Mouse (Mus musculus) frontal cortex, postnatal 10 days (tissue): Measurements from ENCODE around the gene Zswim9.
"Not testable (repeated sequence)": the region's sequence is repeated elsewhere in the genome, so short reads cannot be mapped to it uniquely, and the experiment has no call there.

Experiments used
- DNase-seq, 2 experiments: peaks; one replicate each; pipeline ENCODE4 v3.0.0; 2022; ENCODE audit warnings: low spot score in 2 of 2, mixed read lengths in 1 of 2

The Zswim9 gene

GRCm38 (mm10) chr7:13278308-13278891, at the start of gene Zswim9:
TSS of gene Zswim9 (minus strand) at chr7:13278721.
- DNase-seq, result peak; percentile 88 to 93

DNA sequence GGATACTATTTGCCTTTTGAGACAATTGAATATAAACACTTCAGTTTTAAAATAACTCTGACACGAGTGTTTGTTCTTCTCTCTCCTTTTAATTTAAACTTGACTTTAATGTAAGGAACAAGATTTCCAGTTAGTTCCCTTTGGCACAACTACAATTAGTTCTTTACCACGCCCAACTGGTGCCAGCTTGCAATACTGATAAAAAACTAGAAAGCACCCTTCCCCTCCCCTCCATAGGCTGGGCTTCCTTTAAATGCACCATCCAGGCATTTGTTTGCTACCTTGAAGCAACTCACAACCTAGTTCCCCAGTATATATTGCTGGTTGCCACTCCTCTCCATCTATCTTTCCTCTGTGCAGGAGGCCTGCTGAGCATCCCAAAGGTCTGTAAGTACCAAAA, 45.8 kb upstream of the Zswim9 start, which contains the start of gene Pla2g4c:
Gene Pla2g4c, plus strand, starts transcription at position 340 of the 400 bp plus-strand sequence.
- DNase-seq, result no peak

GRCm38 (mm10) chr7:13321424-13321823, 42.9 kb upstream of the Zswim9 start:
- DNase-seq, result no peak

GRCm38 (mm10) chr7:13314095-13314597, 35.6 kb upstream of the Zswim9 start:
- no peak for DNase-seq

DNA sequence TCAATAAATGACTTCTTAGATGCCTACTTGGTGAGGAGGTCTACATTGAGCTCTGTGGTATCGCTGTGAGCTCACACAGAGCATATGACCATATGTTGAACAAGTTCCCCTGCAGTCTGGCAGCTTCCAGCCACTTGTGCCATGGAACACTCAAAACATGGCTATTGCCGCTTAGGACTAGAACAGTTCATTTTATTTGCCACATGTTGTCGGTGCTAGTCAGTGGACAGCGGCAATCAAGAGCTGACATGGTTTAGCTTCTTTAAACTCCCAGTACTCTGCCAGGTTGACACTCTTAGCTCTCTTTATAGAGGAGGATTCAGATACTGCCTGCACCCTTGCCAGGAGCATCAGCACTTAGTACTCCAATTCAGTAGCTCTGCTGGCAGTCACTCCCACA, 32.9 kb upstream of the Zswim9 start:
- no peak for DNase-seq

DNA sequence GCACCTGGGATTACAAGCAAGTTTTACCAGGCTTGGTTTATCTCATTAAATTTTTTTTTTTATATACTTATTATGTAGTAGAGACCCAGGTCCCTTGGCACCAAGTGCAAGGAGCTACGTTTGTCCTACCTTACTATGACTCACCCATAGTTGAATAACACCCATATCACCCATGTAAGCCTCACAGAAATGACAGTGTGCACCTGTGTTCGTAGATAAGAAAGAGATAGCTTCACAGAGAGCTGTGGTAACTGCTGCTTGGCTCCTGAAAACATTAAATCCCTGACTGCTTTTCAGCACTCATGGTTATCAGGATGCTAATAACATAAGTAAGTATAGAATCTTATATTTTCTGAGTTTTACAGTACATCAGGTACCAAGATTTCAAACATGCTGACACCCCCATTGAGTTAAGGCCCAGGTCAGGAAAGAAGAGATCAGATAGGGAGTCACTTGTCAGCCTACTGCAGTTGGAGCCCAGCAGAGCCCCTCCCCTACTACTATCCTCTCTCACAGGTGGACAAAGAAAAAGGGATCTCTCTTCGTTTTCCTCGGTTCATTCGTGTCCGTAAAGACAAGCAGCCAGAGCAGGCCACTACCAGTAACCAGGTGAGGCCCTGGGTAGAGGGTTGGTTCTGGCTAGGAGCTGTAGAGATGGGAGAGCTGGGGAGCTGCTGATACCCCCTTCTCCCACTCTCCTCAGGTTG, 32.1 kb upstream of the Zswim9 start:
- no peak for DNase-seq

DNA sequence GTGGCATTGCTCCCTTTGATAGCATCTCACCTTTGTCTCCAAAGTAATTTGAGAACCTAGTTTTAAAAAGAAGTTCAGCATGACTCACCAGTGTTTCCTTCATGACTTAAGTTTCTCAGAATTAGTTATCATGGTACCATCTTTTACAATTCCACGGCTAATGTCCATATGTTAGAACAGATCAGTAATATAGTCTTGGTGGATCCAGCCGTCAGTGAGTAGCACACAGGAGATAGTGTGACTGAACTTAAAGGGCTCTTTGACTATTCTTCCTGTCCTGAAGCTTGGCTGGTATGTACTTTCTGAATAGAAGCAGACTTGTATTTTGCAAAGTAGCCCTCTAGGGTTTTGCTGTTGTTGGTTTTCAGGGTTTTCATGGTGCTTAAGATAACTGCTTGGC, 30.9 kb upstream of the Zswim9 start:
- DNase-seq, result no peak

- no peak for DNase-seq
Observed at GRCm38 (mm10) chr7:13303372-13303771, 24.9 kb upstream of the Zswim9 start.

DNA sequence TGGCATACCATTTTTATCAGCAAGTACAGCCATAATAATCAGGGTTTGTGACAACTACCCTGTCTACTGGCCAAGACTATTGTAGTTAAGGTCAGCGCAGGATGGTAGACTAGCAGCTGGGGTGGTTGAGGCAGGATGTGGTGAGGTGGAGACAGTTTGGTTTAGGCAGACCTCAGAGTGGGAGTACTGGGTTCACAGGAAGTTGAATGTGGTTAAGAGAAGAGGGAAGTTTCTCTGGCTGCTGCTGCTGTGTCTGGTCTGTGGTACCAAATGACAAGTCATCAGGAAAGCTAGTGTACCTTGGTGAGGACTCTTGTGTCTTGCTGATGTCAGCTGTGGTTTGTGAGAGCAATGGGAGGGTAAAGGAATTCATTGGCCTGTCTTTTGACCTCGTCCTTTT, 24.3 kb upstream of the Zswim9 start:
- no peak for DNase-seq

DNA sequence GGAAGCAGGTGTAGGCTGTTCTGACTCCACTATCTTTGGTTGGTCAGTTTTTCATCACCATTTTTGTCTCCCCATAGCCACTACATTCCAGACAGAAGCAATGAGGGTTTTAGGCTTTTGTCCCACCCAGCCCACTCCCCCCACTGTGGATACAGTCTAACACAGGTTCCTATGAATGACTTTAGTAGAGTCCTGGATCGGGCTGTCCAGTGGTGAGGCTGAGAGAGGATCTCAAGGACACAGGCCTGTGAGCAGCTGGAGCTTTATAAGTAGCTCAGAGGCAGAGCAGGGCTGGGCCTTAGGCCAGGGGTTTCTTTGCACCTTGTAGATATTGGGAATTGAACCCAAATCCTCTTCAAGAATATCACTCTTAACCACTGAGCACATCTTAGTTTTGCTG, 23.1 kb upstream of the Zswim9 start:
- DNase-seq, result no peak

- no peak for DNase-seq
Observed at GRCm38 (mm10) chr7:13298821-13299220, 20.3 kb upstream of the Zswim9 start.

DNA sequence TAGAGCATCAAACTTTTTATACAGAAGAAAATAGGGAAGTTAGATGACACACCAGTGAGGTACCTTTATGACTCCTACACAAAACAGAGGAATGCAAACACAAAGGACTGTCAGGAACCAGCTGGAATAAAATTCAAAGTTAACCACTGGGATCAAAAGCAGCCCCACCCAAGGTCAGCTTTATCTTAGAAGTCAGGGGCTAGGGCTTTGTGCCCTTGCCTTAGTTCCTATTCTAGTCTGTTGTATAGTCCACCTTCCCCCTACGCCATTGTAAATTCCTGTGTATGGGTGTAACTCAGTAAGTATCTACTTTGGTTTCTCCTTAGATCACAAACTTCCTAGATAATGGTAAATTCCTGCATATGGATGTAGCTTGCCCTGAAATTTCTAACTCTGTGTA, 19.1 kb upstream of the Zswim9 start:
- DNase-seq, result no peak

- DNase-seq, result no peak
Observed at GRCm38 (mm10) chr7:13295256-13295655, 16.7 kb upstream of the Zswim9 start.

GRCm38 (mm10) chr7:13293878-13294855, 15.6 kb upstream of the Zswim9 start:
- no peak for DNase-seq

GRCm38 (mm10) chr7:13291370-13291769, 12.8 kb upstream of the Zswim9 start:
- DNase-seq, result no peak

DNA sequence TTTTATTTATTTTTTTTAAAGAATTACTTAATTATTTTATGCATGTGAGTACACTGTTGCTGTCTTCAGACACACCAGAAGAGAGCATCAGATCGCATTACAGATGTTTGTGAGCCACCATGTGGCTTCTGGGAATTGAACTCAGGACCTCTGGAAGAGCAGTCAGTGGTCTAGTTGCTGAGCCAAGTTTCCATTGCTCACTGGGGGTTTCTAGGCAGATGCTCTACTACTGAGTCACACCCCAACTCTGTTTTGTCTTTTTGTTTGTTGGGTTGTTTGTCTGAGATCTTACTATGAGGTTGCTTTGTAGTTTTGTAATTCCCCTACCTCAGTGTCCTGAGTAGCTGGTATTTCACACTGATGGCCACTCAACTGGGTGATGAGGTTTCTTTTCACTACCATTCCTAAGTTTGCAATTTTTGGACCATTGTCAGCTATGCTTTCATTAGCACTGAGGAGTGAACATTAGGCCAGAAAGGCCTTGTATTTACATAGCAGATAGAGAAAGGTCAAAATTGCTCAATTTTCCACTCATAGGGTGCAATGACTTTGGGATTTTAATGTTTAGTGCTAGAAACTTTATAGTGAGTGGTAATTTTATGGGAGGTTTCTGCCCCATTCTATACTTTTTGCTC, 11.6 kb upstream of the Zswim9 start:
- DNase-seq, result no peak

- DNase-seq, result no peak
Observed at GRCm38 (mm10) chr7:13288621-13289020, 10.1 kb upstream of the Zswim9 start.

GRCm38 (mm10) chr7:13278957-13279356, 436 bp upstream of the Zswim9 start:
- DNase-seq, result not testable (repeated sequence)

GRCm38 (mm10) chr7:13277833-13278232, 688 bp downstream of the Zswim9 start:
- peak in 1 of 2 experiments; percentile 9 for DNase-seq

GRCm38 (mm10) chr7:13277081-13277480, 1.4 kb downstream of the Zswim9 start, which contains the start of gene Lig1:
TSS of gene Lig1 (plus strand) at chr7:13277283.
- no peak for DNase-seq

DNA sequence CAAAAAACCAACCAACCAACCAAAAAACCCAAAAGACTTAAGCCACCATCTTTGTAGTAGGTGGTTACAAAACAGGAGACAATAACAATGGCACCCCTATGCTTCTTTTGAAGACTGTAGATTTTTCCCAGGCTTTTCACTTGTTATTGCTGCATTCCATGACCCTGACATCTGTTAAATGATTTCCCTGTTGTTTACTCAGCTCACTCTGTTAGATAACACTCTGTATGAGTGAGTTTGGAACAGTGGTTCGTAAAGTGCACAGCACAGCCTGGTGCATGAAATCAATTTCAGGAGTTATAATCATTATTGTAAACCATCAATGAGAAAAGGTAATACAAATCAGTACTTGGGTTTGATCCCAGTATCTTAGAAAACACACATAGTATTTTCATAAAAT, 6.8 kb downstream of the Zswim9 start:
- no peak for DNase-seq

DNA sequence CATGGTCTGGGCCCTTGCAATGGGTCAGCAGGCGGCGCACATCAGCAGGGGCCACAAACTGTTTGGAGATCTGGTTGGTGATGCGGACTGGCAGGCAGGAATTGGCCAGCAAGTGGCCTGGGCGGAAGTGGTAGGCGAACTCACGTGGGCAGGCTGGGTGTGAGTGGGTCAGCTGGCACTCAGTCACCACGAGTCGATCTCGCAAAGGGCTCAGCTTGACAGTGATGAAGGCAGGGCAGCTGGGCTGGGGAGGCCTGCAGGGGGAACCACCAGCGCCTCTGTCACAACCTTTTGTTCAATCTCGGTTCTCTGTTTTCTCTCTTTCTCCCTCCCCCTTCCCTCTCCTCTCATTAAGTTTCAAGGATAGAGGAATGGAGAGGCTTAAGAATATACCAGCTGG, 9.1 kb downstream of the Zswim9 start:
- DNase-seq, result no peak
